Mouse (Mus musculus) heart, postnatal 10 days (tissue): Measurements from ENCODE around the gene Cela1. TPM values are rescaled to one million over a fixed set of nuclear protein-coding genes. Genes with fewer than 3 reads are reported as not detected.

Experiments used
- DNase-seq, 2 experiments: peaks; one replicate each; pipeline ENCODE4 v3.0.0; 2021
- intact Hi-C: fragments of 180-260 bp; cut with DNase I; formaldehyde crosslinking; loops from one replicate; pipeline ENCODE4 v1.15.1; 2025
- total RNA-seq, 2 experiments: library from RNA; stranded (reverse); gene quantifications; 2 replicates each; pipeline ENCODE4 v1.2.3; 2021

Cela1 gene
- 1 to 10 TPM in 1 of 2 experiments, under 1 TPM in 1; 0.53 to 1.1 TPM for total RNA-seq

DNA sequence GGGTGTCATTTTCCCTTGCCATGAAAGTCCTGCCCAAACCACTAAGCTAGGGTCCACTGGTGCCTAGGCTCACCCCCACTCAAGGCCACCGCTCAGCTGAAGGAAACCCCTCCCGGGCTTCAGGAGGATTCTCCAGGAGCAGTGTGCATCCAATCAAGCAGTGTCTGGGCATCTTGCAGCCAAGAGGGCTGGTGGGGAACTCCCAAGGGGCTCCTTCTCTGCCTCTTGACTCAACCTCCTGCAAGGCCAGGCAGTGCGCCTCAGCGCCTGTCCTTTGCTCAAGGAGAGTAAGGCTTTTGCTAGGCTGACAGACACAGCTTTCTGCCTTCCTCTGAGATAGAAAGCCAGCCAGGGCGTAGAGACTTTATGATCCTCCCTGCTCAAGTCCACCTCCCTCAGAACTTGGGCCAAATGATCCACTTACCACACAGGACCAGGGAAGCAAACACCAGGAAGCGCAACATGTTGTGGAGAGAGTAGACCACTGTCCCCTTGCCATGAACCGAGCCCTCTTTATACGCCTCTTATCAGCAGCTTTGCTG lies at the start of gene Cela1:
Cela1 (minus strand) TSS at position 492 of the 542 bp plus-strand sequence.
- DNase-seq, result no peak
- intact Hi-C loops, result no loop called here

DNA sequence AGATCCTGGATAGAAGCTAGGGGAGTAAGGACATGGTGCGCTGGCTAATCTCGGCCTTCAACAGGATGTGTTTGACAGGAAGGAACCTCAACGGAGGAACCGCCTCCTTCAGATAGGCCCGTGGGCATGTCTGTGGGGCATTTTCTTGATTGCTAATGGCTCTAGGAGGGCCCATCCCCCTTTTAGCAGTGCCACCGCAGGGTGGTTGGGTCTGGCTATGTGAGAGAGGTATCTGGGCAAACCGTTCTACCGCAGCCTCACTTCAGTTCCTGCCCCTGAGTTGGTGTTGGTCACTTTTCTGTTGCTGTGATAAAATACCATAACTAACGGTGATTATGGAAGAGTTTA lies 48.2 kb upstream of the Cela1 start:
- intact Hi-C loops, result no loop called here

DNA sequence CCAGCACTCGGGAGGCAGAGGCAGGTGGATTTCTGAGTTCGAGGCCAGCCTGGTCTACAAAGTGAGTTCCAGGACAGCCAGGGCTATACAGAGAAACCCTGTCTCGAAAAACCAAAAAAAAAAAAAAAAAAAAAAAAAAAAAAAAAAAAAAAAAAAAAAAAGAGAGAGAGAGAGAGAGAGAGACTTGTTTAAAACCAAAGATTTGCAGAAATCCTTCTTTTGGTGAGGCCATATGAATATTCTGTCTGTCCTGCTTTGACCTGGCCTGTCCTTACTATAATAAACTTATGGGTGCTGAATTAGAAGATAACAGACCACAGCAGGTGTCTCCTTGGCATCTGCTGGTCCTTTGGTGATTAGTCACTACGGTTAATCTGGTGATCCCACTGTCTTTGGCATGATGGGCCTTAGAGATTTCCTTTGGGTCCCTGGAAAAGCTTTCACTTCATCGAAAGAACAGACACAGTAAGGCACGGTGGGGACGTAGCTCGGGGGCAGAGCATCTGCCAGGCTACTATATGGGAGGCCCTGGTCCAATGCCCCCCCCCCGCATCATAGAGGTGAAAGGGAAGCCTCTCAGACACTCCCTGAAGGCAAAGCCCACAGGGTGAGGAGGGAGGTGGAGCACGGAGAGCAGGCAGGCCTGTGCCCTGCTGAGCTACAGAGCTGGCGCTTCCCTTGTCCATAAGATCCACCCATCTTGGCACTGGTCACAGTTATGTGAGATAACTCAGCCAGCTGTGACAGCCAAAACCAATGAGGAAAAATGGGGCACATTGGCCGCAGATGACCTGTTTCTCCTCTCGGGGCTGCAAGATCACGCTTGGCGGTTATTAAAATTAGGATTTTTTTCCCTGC lies 47.6 kb upstream of the Cela1 start:
- peak in 1 of 2 experiments; percentile 47 for DNase-seq
- intact Hi-C loops, result no loop called here

More for the DNA sequence above, 48.2 kb upstream of the Cela1 start:
- DNase-seq, result no peak

DNA sequence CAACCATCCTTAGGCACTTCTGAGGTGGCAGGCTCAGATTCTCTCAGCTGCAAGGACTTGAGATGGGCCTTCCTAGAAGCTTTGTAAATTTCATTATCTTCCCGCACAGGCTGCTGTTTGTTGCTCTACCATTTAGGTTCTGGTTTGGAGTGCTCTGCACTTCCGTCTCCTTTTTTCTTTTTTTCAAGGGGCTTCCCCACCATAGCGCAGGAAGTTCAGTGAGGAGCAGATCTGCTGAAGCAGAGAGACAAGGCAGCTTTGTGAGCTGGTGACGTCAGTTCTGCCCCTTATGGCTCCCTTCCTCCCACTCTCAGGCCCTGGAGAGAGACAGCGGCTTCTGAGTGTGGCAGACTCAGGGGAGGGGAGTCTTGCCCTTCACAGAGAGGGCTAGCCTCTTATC lies 44.9 kb upstream of the Cela1 start:
- DNase-seq, result peak; percentile 36 to 58
- intact Hi-C loops, result no loop called here

DNA sequence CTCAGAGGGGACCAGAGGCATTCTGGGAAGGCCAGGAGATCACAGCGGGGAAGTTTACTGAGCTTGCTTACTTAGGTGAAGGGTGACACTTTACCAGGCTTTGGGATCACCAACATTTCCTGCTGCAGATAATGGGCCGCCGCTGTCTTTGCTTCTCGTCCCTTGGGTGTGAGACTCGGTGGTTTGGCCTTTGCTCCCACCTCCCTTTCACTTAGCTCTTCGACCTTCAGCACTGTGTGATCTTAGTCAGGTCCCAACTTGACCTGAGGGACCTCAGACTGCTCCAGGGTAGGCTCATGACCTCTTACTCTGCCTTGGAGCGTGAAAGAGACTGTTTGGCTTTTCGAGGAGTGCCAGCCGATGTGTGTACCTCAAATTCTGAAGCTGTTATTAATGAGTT lies 43.4 kb upstream of the Cela1 start:
- no peak for DNase-seq
- intact Hi-C loops, result no loop called here

DNA sequence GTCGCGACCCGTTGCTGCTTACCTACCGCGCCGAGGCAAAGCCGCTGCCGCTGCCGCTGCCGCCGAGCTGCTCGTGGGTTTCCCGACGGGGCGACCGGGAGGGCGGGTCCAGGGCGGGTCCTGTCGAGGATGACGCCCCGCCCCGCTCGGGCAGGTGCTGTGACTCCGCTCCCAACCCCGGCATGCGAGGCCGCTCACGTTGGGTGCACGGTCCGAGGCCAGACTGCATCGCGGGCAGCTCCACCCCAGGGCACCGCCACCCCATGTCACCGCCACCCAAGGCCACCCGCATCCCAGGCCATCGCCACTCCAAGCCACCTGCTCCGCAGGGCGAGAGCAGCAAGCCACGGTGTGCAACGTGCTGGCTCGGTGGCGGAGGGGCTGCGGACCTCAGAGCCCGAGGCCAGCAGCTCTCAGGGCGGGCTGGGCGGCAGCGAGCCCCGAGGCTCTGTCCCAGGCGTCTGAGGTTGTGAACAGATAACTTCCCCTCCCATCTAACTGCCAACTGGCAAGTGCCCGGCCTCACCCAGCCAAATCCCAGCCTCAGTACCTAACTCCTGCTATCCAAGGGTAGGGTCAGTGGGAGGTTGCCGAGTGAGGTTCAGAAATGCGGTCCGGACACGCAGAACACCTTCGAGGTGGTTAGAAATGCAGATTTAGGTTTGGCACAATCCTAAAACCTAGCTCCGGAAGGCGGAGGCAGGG lies 41.7 kb upstream of the Cela1 start, which contains the start of gene Galnt6:
Galnt6 (minus strand) TSS at position 96 of the 705 bp plus-strand sequence.
- intact Hi-C loops, result no loop called here
- DNase-seq, result no peak

DNA sequence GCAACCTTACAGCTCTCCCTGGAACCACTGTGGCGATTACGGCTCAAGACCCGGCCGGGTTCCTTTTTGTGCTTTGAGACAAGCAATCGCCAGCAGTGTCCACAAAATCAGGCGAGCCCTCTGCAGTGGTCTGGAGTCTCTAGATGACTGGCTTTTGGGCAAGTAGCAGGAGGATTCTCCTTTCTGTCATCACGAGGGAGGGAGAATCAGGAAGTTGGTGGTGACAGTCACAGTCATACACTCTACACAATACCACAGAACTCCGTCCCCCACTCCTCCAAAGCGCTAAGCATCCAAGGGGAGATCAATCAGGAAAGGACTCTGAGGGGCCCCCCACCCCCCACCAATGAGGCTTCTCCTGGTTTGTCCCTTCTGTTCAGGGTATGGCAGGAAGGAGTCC lies 40.9 kb upstream of the Cela1 start:
- no peak for DNase-seq
- intact Hi-C loops, result no loop called here

DNA sequence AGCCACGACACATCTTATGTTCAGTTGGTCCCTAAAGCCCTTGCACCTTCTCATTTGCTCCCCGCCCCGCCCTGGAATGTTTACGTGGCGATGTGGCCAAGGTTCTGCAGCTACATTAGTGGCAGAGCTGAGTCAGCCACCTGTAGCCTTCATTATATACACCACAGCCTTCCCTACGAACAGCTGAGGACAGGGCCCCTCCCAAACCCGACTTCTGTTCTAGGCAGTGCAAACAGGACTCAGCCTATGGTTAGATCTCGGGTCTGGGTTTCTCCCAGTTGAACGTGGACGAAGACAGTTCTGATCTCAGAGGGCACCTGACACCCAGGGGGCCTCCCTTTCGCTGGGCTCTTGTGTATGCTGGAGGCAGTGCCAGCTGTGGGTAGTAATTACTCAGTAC lies 40.1 kb upstream of the Cela1 start:
- intact Hi-C loops, result no loop called here
- no peak for DNase-seq

DNA sequence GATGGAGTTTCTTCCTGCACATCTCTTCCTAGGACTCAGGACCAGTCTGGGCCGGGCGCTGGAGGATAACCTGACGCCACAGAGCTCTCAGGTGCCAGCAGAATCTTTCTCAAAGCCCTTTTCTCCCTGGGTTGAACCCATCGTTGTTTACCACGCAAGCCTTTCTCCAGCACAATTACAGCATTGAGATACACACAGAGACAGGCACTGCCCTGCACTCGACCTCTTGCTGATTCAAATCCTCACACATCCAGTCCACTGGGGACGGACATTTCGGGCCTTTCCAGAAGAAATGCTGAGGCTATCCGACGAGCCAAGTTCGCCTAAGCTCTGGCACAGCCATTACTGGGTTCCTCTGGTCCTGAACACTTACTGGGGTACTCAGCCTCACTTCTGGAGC lies 39.0 kb upstream of the Cela1 start:
- DNase-seq, result no peak
- intact Hi-C loops, result no loop called here

DNA sequence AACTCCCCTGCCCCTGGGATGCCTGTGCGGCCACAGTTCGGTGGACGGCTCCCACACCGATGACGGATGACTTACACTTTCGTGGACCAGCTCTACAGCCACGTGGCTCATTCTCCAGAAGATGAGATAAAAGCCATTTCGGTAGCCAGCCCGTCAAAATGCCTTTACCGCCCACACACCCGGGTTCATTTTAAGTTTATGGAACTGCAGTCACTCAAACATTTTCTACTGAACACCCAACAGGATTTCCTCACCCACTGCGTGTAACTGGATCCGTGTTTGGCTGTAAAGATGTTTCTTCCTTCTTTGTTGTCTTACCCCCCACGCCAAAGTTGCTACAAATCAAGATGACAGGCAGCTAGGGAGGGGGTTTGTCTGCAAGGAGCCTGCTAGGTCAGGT lies 35.8 kb upstream of the Cela1 start:
- intact Hi-C loops, result no loop called here
- DNase-seq, result peak in 1 of 2 experiments; percentile 48

DNA sequence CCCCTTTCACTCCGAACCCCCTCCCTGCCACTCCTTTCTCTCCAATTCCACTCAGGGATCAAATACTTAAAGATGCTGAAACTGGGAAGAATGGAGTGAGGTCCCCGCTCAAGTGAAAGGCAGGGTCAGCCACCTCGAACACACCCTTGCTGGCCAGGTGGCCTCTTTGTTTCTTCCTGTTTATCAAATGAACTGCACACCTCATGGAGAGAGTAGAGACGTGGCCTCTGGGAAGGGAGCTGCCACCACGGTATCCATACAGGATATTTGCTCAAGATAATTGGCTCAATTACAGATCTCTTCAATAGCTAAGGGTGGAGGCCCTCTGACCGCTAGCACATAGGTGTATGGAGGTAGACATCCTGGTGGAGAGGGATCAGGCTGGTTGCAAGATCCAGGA lies 34.8 kb upstream of the Cela1 start:
- no peak for DNase-seq
- intact Hi-C loops, result no loop called here

DNA sequence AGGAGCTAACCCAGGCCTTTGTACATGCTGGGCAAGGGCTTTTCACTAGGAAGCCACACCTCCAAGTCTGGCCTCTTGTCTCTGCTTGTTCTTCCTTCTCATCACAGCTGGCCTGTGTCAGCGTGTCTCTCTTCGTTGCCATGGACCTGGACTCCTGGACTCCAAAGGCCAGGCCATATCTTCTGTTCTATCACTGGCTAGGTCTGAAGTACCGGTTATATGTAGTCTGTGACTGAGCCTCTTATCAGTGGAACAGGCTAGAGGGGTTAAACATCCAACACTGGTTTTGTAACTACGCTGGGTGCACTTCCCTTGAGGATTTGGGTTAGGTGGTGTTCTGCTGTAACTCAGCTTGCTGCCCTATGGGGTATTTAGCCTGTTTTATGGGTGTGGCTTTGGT lies 34.3 kb upstream of the Cela1 start:
- no peak for DNase-seq
- intact Hi-C loops, result no loop called here

DNA sequence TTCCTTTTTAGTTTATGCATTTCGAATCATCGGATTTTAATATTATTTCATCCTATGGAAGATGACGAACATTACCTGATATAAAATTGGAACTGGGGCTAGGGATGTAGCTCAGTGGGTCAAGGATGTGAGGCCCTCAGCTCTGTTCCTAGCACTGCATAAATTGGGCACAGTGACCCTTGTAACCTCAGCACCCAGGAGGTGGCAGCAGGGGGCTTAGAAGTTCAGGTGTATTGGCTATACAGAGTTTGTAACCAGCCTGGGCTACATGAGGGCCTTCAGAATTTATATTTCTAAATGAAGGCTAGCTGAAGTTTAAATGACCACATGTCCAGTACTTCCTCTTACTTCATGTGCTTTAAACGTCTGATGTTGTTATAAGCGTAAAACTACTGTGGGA lies 33.7 kb upstream of the Cela1 start:
- DNase-seq, result no peak
- intact Hi-C loops, result no loop called here

DNA sequence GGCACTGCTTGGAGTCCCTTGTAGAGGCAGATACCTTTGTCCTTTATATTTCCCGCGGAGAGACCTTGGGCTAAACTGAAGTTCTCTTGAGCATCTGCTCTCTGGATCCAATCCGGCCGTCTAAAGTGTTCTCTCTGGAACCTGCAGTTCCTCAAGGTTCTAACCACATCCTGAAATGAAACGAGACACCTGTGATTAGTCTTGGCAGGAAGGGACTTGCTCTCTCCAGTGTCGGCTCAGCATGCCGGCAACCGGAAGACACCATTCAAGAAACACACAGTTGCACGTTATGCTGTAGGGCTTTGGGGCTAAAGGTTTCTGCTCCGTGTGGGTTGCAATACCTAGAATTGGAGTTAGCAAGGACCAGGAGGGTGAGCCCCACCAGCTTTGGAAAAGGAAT lies 32.3 kb upstream of the Cela1 start:
- no peak for DNase-seq
- intact Hi-C loops, result no loop called here

DNA sequence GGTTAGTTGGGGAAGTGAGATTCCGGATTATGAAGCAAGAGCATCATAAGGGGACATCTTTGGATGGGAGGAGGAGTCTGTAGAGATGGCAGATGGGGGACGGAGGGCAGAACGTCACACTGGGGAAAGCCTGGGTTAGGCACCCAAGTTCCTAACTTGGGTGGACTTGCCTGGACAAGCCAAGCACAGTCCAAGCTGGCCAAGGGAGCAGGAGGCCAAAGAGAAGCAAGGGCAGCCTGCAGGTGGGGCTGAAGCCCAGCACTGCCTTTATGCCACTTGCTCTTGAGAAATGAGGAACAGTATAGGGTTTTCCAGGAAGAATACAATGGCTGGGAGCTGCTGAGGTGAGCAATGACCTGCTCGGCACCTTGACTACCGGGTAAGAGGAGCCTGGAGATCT lies 31.5 kb upstream of the Cela1 start:
- intact Hi-C loops, result no loop called here
- DNase-seq, result no peak

DNA sequence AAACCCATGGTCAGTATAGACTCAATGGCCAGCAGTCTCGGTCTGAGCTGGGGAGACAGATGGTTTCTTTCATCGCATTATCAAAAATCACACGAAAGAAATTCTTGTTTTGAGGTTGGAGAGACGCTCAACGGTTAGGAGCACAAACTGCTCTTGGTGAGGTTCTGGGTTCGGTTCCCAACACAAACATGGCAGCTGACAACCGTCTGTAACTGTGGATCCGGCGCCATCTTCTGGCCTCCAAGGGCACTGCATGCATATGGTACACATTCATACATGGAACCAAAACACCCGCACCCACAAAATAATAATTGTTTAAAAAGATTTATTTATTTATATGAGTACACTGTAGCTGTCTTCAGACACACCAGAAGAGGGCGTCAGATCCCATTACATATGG lies 30.9 kb upstream of the Cela1 start:
- no peak for DNase-seq
- intact Hi-C loops, result no loop called here

DNA sequence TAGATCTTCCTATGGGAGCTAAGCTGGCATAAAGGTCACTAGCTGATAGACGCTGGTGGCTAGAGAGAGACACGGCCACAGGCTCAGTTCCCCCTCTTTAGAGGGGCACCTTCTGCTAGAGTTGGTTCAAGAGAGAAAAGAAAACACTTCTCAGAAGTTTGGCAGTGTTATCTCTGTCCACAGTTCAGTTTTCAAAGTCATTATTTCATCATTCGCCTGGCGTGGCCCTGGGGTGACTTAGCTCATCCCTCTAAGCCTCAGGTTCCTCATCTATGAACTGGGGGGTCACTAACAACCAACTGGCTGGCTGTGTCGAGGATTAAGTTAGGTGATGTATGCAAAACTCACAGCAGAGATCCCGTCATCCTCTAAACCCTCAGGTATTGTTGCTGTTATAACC lies 30.2 kb upstream of the Cela1 start:
- intact Hi-C loops, result no loop called here
- no peak for DNase-seq

DNA sequence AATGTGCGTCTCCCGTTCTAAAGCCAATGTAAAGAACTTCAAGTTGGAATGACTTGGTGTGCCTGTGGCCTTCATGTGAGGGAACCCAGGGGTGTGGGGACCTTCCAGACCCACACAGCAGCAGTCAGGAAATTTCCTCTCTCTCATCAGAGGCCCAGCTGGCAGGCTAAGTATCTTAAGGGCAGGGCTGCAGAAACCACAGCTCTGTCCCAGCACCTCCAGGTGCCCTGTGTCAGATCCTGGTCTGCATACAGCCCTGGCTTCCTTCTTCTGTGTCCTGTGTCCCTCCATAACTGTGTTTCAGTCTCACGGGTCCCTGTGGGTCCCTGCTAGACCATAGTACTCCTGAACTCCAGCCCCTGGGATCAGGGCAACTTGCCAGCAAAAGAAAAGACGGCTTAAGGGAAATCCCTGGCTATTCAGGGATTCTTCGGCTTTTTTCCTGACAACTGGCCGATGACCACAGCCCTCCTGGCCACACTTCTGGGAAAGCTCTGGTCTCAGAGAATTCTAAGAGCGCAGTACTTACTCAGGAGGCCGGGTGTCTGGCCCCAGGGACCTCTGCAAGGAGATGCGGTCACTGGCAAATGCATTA lies 27.8 kb upstream of the Cela1 start:
- intact Hi-C loops, result no loop called here
- peak in 1 of 2 experiments; percentile 46 for DNase-seq

DNA sequence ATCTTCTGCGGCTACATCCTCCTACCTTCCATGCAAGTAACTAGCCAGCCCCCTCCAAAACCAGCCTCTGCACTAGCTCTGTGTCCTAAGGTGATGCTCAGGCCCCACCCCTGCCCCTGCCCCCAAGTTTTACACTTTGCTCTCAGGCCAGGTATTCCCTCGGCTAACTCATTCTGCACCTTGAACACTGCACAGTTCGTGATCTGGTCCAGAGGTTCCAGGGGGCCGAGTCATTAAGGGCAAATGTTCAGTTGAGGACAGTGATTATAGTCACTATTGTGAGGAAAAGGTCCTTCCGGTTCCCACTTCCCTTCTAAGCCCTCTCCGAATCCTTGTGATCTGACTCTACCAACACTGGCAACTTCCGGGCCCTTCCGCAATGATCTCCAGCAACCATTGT lies 26.7 kb upstream of the Cela1 start:
- intact Hi-C loops, result no loop called here
- no peak for DNase-seq

DNA sequence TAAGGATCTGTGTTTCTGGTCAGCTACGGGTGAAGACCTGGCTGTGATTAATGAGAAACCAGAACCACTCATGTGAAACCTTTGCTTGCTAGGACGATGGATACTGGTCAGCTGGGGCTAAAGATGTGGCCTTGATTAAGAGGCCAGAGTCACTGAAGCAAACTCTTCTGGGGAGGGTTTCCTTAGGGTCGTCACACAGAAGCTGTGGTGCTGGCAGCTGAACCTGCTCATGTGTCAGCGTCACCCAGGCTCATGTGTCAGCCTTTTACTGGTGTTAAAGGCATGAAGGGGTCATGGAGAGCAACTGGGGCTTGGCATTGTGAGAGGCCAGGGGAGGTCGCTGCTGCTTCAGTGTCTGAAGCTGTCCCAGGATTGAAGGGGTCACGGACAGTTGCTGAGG lies 23.1 kb upstream of the Cela1 start:
- intact Hi-C loops, result no loop called here
- no peak for DNase-seq

DNA sequence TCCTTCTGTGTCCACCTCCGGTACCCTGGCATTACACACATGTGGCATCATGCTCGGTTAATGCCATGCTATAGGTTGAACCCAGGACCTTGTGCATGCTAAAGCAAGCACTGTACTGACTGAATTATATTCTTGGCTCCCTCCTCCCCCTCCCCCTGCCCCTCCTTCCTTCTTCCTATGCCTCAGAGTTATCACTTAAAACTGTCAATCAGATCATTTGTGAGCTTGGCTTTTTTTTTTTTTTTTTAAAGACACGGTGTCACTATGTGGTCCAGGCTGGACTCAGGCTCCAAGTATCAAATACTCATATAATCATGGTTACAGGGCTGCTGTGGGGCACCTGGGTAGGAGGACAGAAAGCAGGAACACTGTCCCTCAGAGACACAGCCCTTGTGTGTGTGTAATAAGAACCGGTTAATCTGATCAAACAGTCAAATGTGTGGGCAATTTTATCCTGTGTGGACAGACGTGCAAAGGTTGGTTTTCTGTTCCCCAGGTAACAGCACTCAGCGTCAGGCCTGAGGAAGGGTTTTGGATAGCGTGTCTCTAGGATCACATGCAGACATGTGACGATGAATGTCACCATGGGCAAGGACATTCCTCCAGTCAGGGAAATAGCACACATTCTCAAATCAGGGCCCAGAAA lies 20.8 kb upstream of the Cela1 start:
- no peak for DNase-seq
- intact Hi-C loops, result no loop called here
